Mouse (Mus musculus) G1E-ER4 (cell line): ENCODE data around the gene Ceacam20. TPM values are rescaled to one million over a fixed set of nuclear protein-coding genes. Genes with fewer than 3 reads are reported as not detected.

Experiments
- GATA1 ChIP-seq: IDR thresholded peaks from one replicate; pipeline ENCODE4 v1.8.0; 2012; ENCODE audit warnings: low read length, inconsistent platforms
- polyA plus RNA-seq: library from polyadenylated mRNA; stranded (reverse); fragments of >175 nt; gene quantifications from 2 replicates; pipeline ENCODE4 v1.2.3, GENCODE M21; 2012

Gene Ceacam20
- polyA plus RNA-seq, 1 experiment, result not detected

- no peak for TF ChIP-seq GATA1
Observed at GRCm38 (mm10) chr7:19939555-19940235, 25.5 kb upstream of the Ceacam20 start.

GRCm38 (mm10) chr7:19940256-19940655 is 25.0 kb upstream of the Ceacam20 start:
- no peak for TF ChIP-seq GATA1

- TF ChIP-seq GATA1, result no peak
Observed at GRCm38 (mm10) chr7:19944709-19945108, 20.5 kb upstream of the Ceacam20 start.

- no peak for TF ChIP-seq GATA1
Observed at GRCm38 (mm10) chr7:19945201-19945600, 20.0 kb upstream of the Ceacam20 start.

- TF ChIP-seq GATA1, result no peak
Observed at GRCm38 (mm10) chr7:19945821-19946515, 19.2 kb upstream of the Ceacam20 start.

GRCm38 (mm10) chr7:19948956-19949355 is 16.3 kb upstream of the Ceacam20 start:
- no peak for TF ChIP-seq GATA1

GRCm38 (mm10) chr7:19949996-19950395 is 15.2 kb upstream of the Ceacam20 start:
- TF ChIP-seq GATA1, result no peak

- no peak for TF ChIP-seq GATA1
Observed at GRCm38 (mm10) chr7:19950589-19950988, 14.6 kb upstream of the Ceacam20 start, which contains the start of gene Igsf23. TSS of gene Igsf23 (minus strand) at chr7:19950756.

- TF ChIP-seq GATA1, result no peak
Observed at GRCm38 (mm10) chr7:19952320-19952986, 12.8 kb upstream of the Ceacam20 start.

- no peak for TF ChIP-seq GATA1
Observed at GRCm38 (mm10) chr7:19953054-19953453, 12.2 kb upstream of the Ceacam20 start.

- TF ChIP-seq GATA1, result no peak
Observed at GRCm38 (mm10) chr7:19955861-19956260, 9.4 kb upstream of the Ceacam20 start.

- TF ChIP-seq GATA1, result no peak
Observed at GRCm38 (mm10) chr7:19956341-19956781, 8.9 kb upstream of the Ceacam20 start.

- TF ChIP-seq GATA1, result no peak
Observed at GRCm38 (mm10) chr7:19962423-19962822, 2.8 kb upstream of the Ceacam20 start.

GRCm38 (mm10) chr7:19969106-19969505 is 3.9 kb downstream of the Ceacam20 start:
- TF ChIP-seq GATA1, result no peak

- no peak for TF ChIP-seq GATA1
Observed at GRCm38 (mm10) chr7:19969541-19970090, 4.4 kb downstream of the Ceacam20 start.

GRCm38 (mm10) chr7:19970196-19970595 is 5.0 kb downstream of the Ceacam20 start:
- no peak for TF ChIP-seq GATA1
